ENCODE assay signal across 16 mouse cellular contexts in the genomic region with DNA sequence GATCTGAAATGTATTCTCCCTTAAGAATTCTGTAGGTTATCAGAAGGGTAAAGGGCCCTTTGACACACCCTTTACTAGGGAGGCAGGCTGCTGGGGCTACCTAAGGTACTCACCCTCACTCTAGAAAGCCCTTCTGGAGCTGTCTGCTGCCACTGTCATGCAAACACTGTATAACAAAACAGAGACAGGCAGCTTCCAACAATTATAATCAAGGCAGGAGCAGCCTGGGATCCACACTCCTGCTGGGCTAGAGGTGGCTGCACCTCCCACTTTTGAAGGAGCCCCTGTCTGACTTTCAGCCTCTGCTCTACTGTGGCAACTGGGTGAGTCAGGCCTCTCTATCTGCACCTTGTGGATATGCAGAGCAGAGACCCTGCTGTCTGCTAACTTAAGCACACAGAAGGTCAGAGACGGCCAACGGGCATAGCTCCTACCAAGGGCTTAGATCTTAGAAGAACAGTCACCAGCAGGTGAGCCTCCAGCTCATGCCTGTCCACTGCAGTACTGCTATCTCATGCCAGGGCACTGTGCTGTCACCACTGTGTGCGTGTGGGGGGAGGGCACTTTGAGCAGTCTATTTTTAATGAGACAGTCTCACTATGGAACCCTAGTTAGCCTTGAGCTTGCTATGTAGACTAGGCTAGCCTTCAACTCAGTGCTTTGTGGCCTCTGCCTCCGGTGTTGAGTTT. TPM values are rescaled to one million over a fixed set of nuclear protein-coding genes. Genes with fewer than 3 reads are reported as not detected.
DNase-seq lines count a peak whose midpoint lies in the region; ATAC-seq and TF ChIP-seq lines count a peak whose summit lies in the region.
"Had no signal": no experiment of that assay in that cellular context is flagged by ENCODE, and none has a peak within 500 bp of the region (broad histone marks: within the 10 kb centered on the region; RNA-seq: fewer than 3 reads in every experiment).

No protein-coding gene starts in this region.

- no peak overlapping the region for H3K4me2 ChIP-seq in heart, embryonic 13.5 days
- no peak overlapping the region for H3K4me2 ChIP-seq in stomach, embryonic 14.5 days (replicated peaks; ENCODE audit: low read depth, low read length)
- H3K4me2 ChIP-seq in stomach, postnatal 0 days (replicated peaks; ENCODE audit: low read depth), result no peak overlapping the region
- H3K4me2 ChIP-seq: hindbrain, embryonic 12.5 days; midbrain, embryonic 15.5 days had no signal

- no peak for TF ChIP-seq EP300 in stomach, postnatal 0 days (optimal IDR thresholded peaks at IDR 0.05)

- no peak for TF ChIP-seq CTCF in stomach, postnatal 0 days (IDR thresholded peaks at IDR 0.05; ENCODE audit: low read depth)

- peaks cover 80% of the 10 kb centered on the region for H3K36me3 ChIP-seq in heart, embryonic 13.5 days
- peaks cover 32% of the 10 kb centered on the region for H3K36me3 ChIP-seq in stomach, embryonic 14.5 days (ENCODE audit: control insufficient read depth, insufficient read depth, low read length)
- H3K36me3 ChIP-seq in stomach, postnatal 0 days (ENCODE audit: control insufficient read depth, insufficient read depth, low read length), result peaks cover 12% of the 10 kb centered on the region

- H3K9ac ChIP-seq in heart, embryonic 13.5 days, result peak overlapping the region; percentile 28; the same call in 1 of the 2 replicates
- H3K9ac ChIP-seq in stomach, embryonic 14.5 days (replicated peaks; ENCODE audit: low read depth, low read length), result no peak overlapping the region
- H3K9ac ChIP-seq in stomach, postnatal 0 days (ENCODE audit: low read length), result no peak overlapping the region
- H3K9ac ChIP-seq: hindbrain, embryonic 12.5 days; midbrain, embryonic 15.5 days had no signal

- no peak for ATAC-seq in heart, embryonic 13.5 days (ENCODE audit: extremely low read depth, insufficient number of reproducible peaks, low FRiP score, low TSS enrichment)
- peak; percentile 15; the same call in 1 of the 2 replicates for ATAC-seq in stomach, embryonic 14.5 days (ENCODE audit: insufficient number of reproducible peaks, insufficient read depth, low FRiP score, low read depth)
- ATAC-seq in stomach, postnatal 0 days (ENCODE audit: low FRiP score, low TSS enrichment), result no peak
- ATAC-seq in megakaryocyte progenitor cell, adult 5-6 weeks (replicated peaks; ENCODE audit: poor library complexity), result peak; percentile 27
- ATAC-seq: midbrain, embryonic 15.5 days had no signal

- 42% methylated on average over 4 of the region's 4 CpGs for WGBS in heart, embryonic 13.5 days
- 84% methylated on average over 4 of the region's 4 CpGs for WGBS in stomach, embryonic 14.5 days
- WGBS in stomach, postnatal 0 days, result 83% methylated on average over 4 of the region's 4 CpGs

- H3K9me3 ChIP-seq in heart, embryonic 13.5 days, result no peaks in the 10 kb centered on the region
- H3K9me3 ChIP-seq in stomach, embryonic 14.5 days (ENCODE audit: control insufficient read depth, low read depth, low read length), result no peaks in the 10 kb centered on the region
- no peaks in the 10 kb centered on the region for H3K9me3 ChIP-seq in stomach, postnatal 0 days (ENCODE audit: control insufficient read depth, low read length)
- H3K9me3 ChIP-seq: hindbrain, embryonic 12.5 days; midbrain, embryonic 15.5 days had no signal

- no peaks in the 10 kb centered on the region for H3K27me3 ChIP-seq in heart, embryonic 13.5 days (replicated peaks)
- no peaks in the 10 kb centered on the region for H3K27me3 ChIP-seq in stomach, embryonic 14.5 days (ENCODE audit: control insufficient read depth, insufficient read depth, low read length)
- no peaks in the 10 kb centered on the region for H3K27me3 ChIP-seq in stomach, postnatal 0 days (ENCODE audit: control insufficient read depth, insufficient read depth, low read length)
- H3K27me3 ChIP-seq: hindbrain, embryonic 12.5 days; midbrain, embryonic 15.5 days had no signal

- intact Hi-C loops in heart, postnatal 25 days (cut with DNase I), result no loop called here

- peak overlapping the region; percentile 74 for H3K27ac ChIP-seq in heart, embryonic 13.5 days (replicated peaks)
- H3K27ac ChIP-seq in stomach, embryonic 14.5 days (ENCODE audit: low read length), result no peak overlapping the region
- H3K27ac ChIP-seq in stomach, postnatal 0 days (replicated peaks), result no peak overlapping the region
- H3K27ac ChIP-seq: hindbrain, embryonic 12.5 days; layer of hippocampus, adult 2 months; midbrain, embryonic 15.5 days had no signal

- no peak for DNase-seq in heart, postnatal 25 days (ENCODE audit: low spot score)
- no peak for DNase-seq in stomach, postnatal 0 days (ENCODE audit: low spot score)
- DNase-seq in R1 (ENCODE audit: low read depth, low spot score), result peak; percentile 89
- DNase-seq in layer of hippocampus, postnatal 14 days (ENCODE audit: low spot score in 2 of 2), result no peak
- DNase-seq: adrenal gland, adult 8-10 months; cerebellum, postnatal 10 days; gastrocnemius, postnatal 14 days; kidney, adult 8-10 months; lung, postnatal 10 days had no signal

- peaks cover 24% of the 10 kb centered on the region for H3K4me1 ChIP-seq in heart, embryonic 13.5 days
- H3K4me1 ChIP-seq in stomach, embryonic 14.5 days (ENCODE audit: control insufficient read depth, insufficient read depth, low read length), result no peaks in the 10 kb centered on the region
- no peaks in the 10 kb centered on the region for H3K4me1 ChIP-seq in stomach, postnatal 0 days (replicated peaks; ENCODE audit: control insufficient read depth, insufficient read depth)
- H3K4me1 ChIP-seq: hindbrain, embryonic 12.5 days; midbrain, embryonic 15.5 days had no signal

- H3K4me3 ChIP-seq in heart, embryonic 13.5 days, result no peak overlapping the region
- no peak overlapping the region for H3K4me3 ChIP-seq in stomach, embryonic 14.5 days (ENCODE audit: low read depth, low read length)
- H3K4me3 ChIP-seq in stomach, postnatal 0 days (ENCODE audit: low read depth, low read length), result no peak overlapping the region
- H3K4me3 ChIP-seq: erythroblast, embryonic 14.5 days; hindbrain, embryonic 12.5 days; layer of hippocampus, adult 2 months; midbrain, embryonic 15.5 days had no signal

RNA-seq across cellular contexts. Expression of gene Hnrnph1, which starts 14.6 kb away (rescaled TPM):
- polyA plus RNA-seq in heart, embryonic 13.5 days (2015; fragmentation: Nextera tagmentation; extraction: Ambion mirVana), result 232 and 238 TPM in 2 replicates
- 100 to 1,000 TPM; 102 to 128 TPM for total RNA-seq in heart, postnatal 25 days (2021)
- 475 and 496 TPM in 2 replicates for polyA plus RNA-seq in stomach, embryonic 14.5 days (2014; fragmentation: Nextera tagmentation; extraction: Ambion mirVana)
- 113 and 115 TPM in 2 replicates for polyA plus RNA-seq in stomach, postnatal 0 days (2015; fragmentation: Nextera tagmentation; extraction: Ambion mirVana)
- 748 and 912 TPM in 2 replicates for total RNA-seq in megakaryocyte progenitor cell, adult 5-6 weeks (2015)
- total RNA-seq in megakaryocyte progenitor cell, adult 5-6 weeks (2017), result 703 and 864 TPM in 2 replicates
- total RNA-seq in layer of hippocampus, postnatal 14 days (2021), result 100 to 1,000 TPM; 235 to 246 TPM

RNA-seq across cellular contexts. Expression of gene Cby3, which starts 37.2 kb away (rescaled TPM):
- polyA plus RNA-seq in heart, embryonic 13.5 days (2015; fragmentation: Nextera tagmentation; extraction: Ambion mirVana), result not detected in 2 replicates
- total RNA-seq in heart, postnatal 25 days (2021), result not detected
- polyA plus RNA-seq in stomach, embryonic 14.5 days (2014; fragmentation: Nextera tagmentation; extraction: Ambion mirVana), result 0.51 TPM in 1 of 2 replicates, not detected in the other
- 0.15 and 0.28 TPM in 2 replicates for polyA plus RNA-seq in stomach, postnatal 0 days (2015; fragmentation: Nextera tagmentation; extraction: Ambion mirVana)
- not detected in 2 replicates for total RNA-seq in megakaryocyte progenitor cell, adult 5-6 weeks (2015)
- 0.29 TPM in 1 of 2 replicates, not detected in the other for total RNA-seq in megakaryocyte progenitor cell, adult 5-6 weeks (2017)
- total RNA-seq in layer of hippocampus, postnatal 14 days (2021), result not detected
- total RNA-seq: adrenal gland, adult 8-10 months; gastrocnemius, postnatal 14 days had no signal
- polyA plus RNA-seq: erythroblast, embryonic 14.5 days had no signal

RNA-seq across cellular contexts. Expression of gene Rufy1, which starts 39.5 kb away (rescaled TPM):
- polyA plus RNA-seq in heart, embryonic 13.5 days (2015; fragmentation: Nextera tagmentation; extraction: Ambion mirVana), result 19.5 and 22.2 TPM in 2 replicates
- total RNA-seq in heart, postnatal 25 days (2021), result 10 to 100 TPM; 27.6 to 29.5 TPM
- 22.6 and 23.0 TPM in 2 replicates for polyA plus RNA-seq in stomach, embryonic 14.5 days (2014; fragmentation: Nextera tagmentation; extraction: Ambion mirVana)
- 18.7 and 22.8 TPM in 2 replicates for polyA plus RNA-seq in stomach, postnatal 0 days (2015; fragmentation: Nextera tagmentation; extraction: Ambion mirVana)
- total RNA-seq in megakaryocyte progenitor cell, adult 5-6 weeks (2015), result 29.5 and 38.1 TPM in 2 replicates
- total RNA-seq in megakaryocyte progenitor cell, adult 5-6 weeks (2017), result 42.5 and 48.5 TPM in 2 replicates
- total RNA-seq in layer of hippocampus, postnatal 14 days (2021), result 10 to 100 TPM; 22.8 to 24.4 TPM

Comparison
In these comparisons a context has a peak if more than half of its experiments do, and no peak if none do; other contexts are left out.
1. ATAC-seq: peak in stomach, embryonic 14.5 days (single experiment) and megakaryocyte progenitor cell, adult 5-6 weeks (single experiment); none in heart, embryonic 13.5 days (single experiment) and stomach, postnatal 0 days (single experiment).